Mouse (Mus musculus) urinary bladder, postnatal 4 days (tissue): ENCODE data around the gene Meis1.

Experiments used
- DNase-seq, 2 experiments: peaks; one replicate each; pipeline ENCODE4 v3.0.0; 2021 to 2022; ENCODE audit warnings: low spot score in 2 of 2

Meis1 gene

GRCm38 (mm10) chr11:18948600-18949295 is 70.0 kb downstream of the Meis1 start:
- DNase-seq: no peak

GRCm38 (mm10) chr11:18947434-18947833 is 71.4 kb downstream of the Meis1 start:
- DNase-seq: no peak

GRCm38 (mm10) chr11:18945778-18946177 is 73.0 kb downstream of the Meis1 start:
- no peak for DNase-seq

GRCm38 (mm10) chr11:18944972-18945625 is 73.7 kb downstream of the Meis1 start:
- no peak for DNase-seq

- DNase-seq: no peak
These were observed 74.6 kb downstream of the Meis1 start for GRCm38 (mm10) chr11:18944209-18944608.

- no peak for DNase-seq
These were observed 75.8 kb downstream of the Meis1 start for GRCm38 (mm10) chr11:18942990-18943389.

GRCm38 (mm10) chr11:18940916-18941315 is 77.9 kb downstream of the Meis1 start:
- DNase-seq: no peak

GRCm38 (mm10) chr11:18934921-18935320 is 83.9 kb downstream of the Meis1 start:
- DNase-seq: no peak

GRCm38 (mm10) chr11:18931001-18931874 is 87.5 kb downstream of the Meis1 start:
- DNase-seq: no peak

GRCm38 (mm10) chr11:18929779-18930728 is 88.7 kb downstream of the Meis1 start:
- no peak for DNase-seq

GRCm38 (mm10) chr11:18927351-18927750 is 91.4 kb downstream of the Meis1 start:
- no peak for DNase-seq

GRCm38 (mm10) chr11:18926798-18927197 is 92.0 kb downstream of the Meis1 start:
- no peak for DNase-seq

- no peak for DNase-seq
These were observed 94.0 kb downstream of the Meis1 start for GRCm38 (mm10) chr11:18924583-18925334.

GRCm38 (mm10) chr11:18923274-18923673 is 95.5 kb downstream of the Meis1 start:
- no peak for DNase-seq

GRCm38 (mm10) chr11:18920651-18921050 is 98.1 kb downstream of the Meis1 start:
- DNase-seq: no peak

GRCm38 (mm10) chr11:18919162-18919762 is 99.5 kb downstream of the Meis1 start:
- no peak for DNase-seq

GRCm38 (mm10) chr11:18917887-18918286 is 100.9 kb downstream of the Meis1 start:
- DNase-seq: no peak

- DNase-seq: no peak
These were observed 105.5 kb downstream of the Meis1 start for GRCm38 (mm10) chr11:18913251-18913650.

- no peak for DNase-seq
These were observed 106.3 kb downstream of the Meis1 start for GRCm38 (mm10) chr11:18912311-18913019.
